Mouse (Mus musculus) limb, embryonic 11.5 days (tissue): ENCODE results near the gene Psg28. TPM values are rescaled to one million over a fixed set of nuclear protein-coding genes. Genes with fewer than 3 reads are reported as not detected.
"Not testable (repeated sequence)": the region's sequence is repeated elsewhere in the genome, so short reads cannot be mapped to it uniquely, and the experiment has no call there.

ENCODE experiments used
- ATAC-seq: fragments of 200-750 bp; cut with Nextera tagmentation; 2 replicates; pipeline ENCODE4 v1.8.0; 2017; ENCODE audit warnings: low read depth; ENCODE audit not compliant: insufficient number of reproducible peaks, low FRiP score, low TSS enrichment
- DNase-seq: peaks from one replicate; pipeline ENCODE4 v3.0.0-alpha.2; 2015; ENCODE audit warnings: low spot score
- H3K27ac ChIP-seq: fragments of 300-500 bp; sonication (generic); replicated peaks from 2 replicates; pipeline ENCODE4 v1.5.1; 2014; ENCODE audit warnings: low read depth, mild to moderate bottlenecking, low read length
- H3K27me3 ChIP-seq: fragments of 300-500 bp; sonication (generic); 2 replicates; pipeline ENCODE4 v1.6.1; 2014; ENCODE audit warnings: mild to moderate bottlenecking, low read length, mixed read lengths; ENCODE audit not compliant: control insufficient read depth, insufficient read depth
- H3K36me3 ChIP-seq: fragments of 300-500 bp; sonication (generic); 2 replicates; pipeline ENCODE4 v1.6.1; 2014; ENCODE audit warnings: mild to moderate bottlenecking, low read length, moderate library complexity, mixed read lengths; ENCODE audit not compliant: control insufficient read depth, insufficient read depth
- H3K4me1 ChIP-seq: fragments of 300-500 bp; sonication (generic); 2 replicates; pipeline ENCODE4 v1.6.1; 2014; ENCODE audit warnings: low read length, mixed read lengths; ENCODE audit not compliant: control insufficient read depth, insufficient read depth
- H3K4me2 ChIP-seq: fragments of 300-500 bp; sonication (generic); 2 replicates; pipeline ENCODE4 v1.6.1; 2014; ENCODE audit warnings: low read depth, mild to moderate bottlenecking, moderate library complexity; ENCODE audit not compliant: severe bottlenecking
- H3K4me3 ChIP-seq: fragments of 300-500 bp; sonication (generic); 2 replicates; pipeline ENCODE4 v1.5.1; 2014; ENCODE audit warnings: low read depth, low read length
- H3K9ac ChIP-seq: fragments of 300-500 bp; sonication (generic); 2 replicates; pipeline ENCODE4 v1.6.1; 2014; ENCODE audit warnings: mild to moderate bottlenecking, low read length
- H3K9me3 ChIP-seq: fragments of 300-500 bp; sonication (generic); 2 replicates; pipeline ENCODE4 v1.6.1; 2016; ENCODE audit warnings: low read length; ENCODE audit not compliant: control insufficient read depth
- WGBS: fragments of 180-500 bp; shearing (Covaris S2); extraction: QIAGEN DNeasy Blood & Tissue Kit; methylation state at CpG from one replicate; pipeline ENCODE4 v1.1.7; 2014; 5-methylcytosine and 5-hydroxymethylcytosine counted together
- microRNA-seq: library from miRNA; unstranded; fragments of <30 nt; microRNA quantifications from one replicate; pipeline ENCODE4, GENCODE M21; 2016
- polyA plus RNA-seq: library from polyadenylated mRNA; unstranded; fragments of >200 nt; fragmentation: Nextera tagmentation; extraction: Ambion mirVana; gene quantifications from 2 replicates; pipeline ENCODE4 v1.2.1, GENCODE M21; 2014

Psg28 gene
- not detected in 2 replicates for polyA plus RNA-seq

DNA sequence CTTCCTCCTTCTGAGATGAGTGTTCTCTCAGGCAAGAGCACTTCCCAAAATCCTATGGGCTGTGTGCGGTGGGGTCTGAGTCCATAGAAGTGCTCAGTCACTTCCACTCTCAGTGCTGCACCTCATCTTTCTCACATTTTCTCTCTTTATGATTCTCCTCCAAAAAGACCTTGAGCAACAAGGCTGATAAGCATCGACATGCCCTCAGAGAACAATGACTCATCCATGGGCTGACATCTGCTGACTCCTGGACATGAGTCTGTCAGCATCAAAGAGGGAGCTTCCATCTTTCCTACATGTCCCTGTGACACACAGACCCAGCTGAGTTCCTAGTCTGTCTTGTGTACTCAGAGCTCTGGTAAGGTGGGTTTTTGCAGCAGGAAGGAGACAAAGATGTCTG is at the start of gene Psg28:
Gene Psg28 (minus strand): TSS at position 101 of the 400 bp plus-strand sequence.
- 76% methylated on average over 2 of the region's 2 CpGs for WGBS
- H3K27ac ChIP-seq, H3K36me3 ChIP-seq, H3K4me2 ChIP-seq, H3K4me1 ChIP-seq, H3K9ac ChIP-seq, DNase-seq, H3K4me3 ChIP-seq, H3K9me3 ChIP-seq, H3K27me3 ChIP-seq, ATAC-seq: not testable (repeated sequence)

DNA sequence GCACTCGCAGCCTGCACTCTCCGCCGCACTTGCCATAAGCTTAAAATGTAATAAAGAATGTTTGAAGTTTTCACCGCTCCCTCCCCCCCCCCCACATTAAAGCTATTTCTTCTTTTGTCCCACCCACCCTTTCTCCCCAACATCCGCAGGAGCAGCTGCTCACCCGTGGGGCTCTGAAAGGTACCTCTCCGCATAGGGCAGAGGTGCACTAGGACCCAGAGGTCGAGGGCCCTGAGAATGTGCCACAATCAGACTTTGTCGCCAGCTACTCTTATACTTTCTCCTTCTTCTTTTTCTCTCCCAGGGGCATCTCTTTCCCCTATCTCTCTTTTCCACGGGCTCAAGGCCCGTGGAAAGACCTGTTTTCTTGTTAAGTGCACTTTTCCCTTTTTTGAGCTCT is 28.4 kb downstream of the Psg28 start:
- no peaks in the 10 kb centered on the region for H3K27me3 ChIP-seq
- H3K4me3 ChIP-seq: no peak overlapping the region
- peaks cover 8% of the 10 kb centered on the region for H3K9me3 ChIP-seq
- ATAC-seq: no peak
- H3K4me2 ChIP-seq: no peak overlapping the region
- 42% methylated on average over 11 of the region's 11 CpGs for WGBS
- DNase-seq: no peak
- H3K36me3 ChIP-seq: no peaks in the 10 kb centered on the region
- H3K4me1 ChIP-seq: no peaks in the 10 kb centered on the region
- H3K9ac ChIP-seq: no peak overlapping the region
- H3K27ac ChIP-seq: no peak overlapping the region

DNA sequence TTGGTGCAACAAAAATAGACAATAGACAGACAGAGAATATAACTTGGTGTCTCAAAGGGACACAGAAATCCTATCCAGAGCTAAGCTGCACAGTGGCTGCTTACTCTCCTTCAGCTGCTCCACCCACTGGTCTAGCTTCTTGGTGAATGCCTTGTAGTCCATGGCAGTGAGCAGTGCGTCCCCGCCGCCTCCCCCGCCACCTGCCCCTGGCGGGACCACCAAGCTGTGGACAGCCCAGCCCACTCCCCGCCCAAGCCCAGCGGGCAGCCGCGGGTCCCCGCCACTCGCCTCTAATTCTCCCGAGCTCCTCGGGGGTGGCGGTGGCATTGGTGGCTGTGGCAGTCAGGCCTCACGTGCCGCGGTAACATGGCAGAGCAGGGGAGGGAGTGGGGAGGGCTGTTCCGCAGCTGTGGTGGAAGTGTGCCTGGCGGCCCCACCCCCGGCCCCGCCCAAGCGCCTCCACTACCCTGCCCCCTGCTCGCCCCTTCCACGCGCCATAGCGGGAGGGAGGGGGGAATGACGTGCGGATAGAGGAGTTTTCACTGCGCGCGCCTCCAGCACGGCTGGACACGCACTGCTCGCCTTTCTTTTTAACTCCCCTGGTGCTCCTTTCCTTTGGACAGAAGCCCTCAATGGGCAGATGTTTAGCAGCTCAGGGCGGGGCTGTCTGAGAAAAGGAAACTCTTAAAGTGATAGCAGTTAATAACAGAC is 29.2 kb downstream of the Psg28 start:
- no peak overlapping the region for H3K4me3 ChIP-seq
- H3K27me3 ChIP-seq: no peaks in the 10 kb centered on the region
- WGBS: 31% methylated on average over 29 of the region's 35 CpGs
- no peak overlapping the region for H3K9ac ChIP-seq
- H3K36me3 ChIP-seq: no peaks in the 10 kb centered on the region
- no peaks in the 10 kb centered on the region for H3K4me1 ChIP-seq
- H3K27ac ChIP-seq: no peak overlapping the region
- ATAC-seq (no peak), DNase-seq (no peak)
- H3K4me2 ChIP-seq: no peak overlapping the region
- peaks cover 8% of the 10 kb centered on the region for H3K9me3 ChIP-seq

DNA sequence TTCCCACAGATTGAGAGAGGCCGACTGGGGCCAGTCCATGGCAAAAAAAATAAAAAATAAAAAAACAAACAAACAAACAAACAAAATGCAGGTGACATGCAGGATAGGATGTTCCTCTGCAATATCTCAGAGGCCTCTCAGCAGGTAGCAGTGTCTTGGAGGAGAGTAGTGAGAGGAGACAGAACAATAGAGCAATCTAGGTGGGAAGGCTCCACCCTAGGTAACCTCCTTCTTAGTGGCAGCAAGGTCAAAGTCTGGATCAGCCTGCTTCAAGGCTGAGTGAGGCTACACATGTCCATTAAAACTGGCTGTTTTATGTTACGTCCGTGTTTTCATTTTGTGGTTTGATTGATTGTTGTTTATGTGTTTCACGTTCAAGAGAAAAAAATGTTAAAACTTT is 40.4 kb downstream of the Psg28 start:
- DNase-seq, H3K9ac ChIP-seq, H3K27me3 ChIP-seq, H3K9me3 ChIP-seq, H3K4me1 ChIP-seq, H3K27ac ChIP-seq, H3K4me3 ChIP-seq, ATAC-seq, H3K36me3 ChIP-seq, H3K4me2 ChIP-seq: not testable (repeated sequence)
- 87% methylated on average over 4 of the region's 4 CpGs for WGBS

DNA sequence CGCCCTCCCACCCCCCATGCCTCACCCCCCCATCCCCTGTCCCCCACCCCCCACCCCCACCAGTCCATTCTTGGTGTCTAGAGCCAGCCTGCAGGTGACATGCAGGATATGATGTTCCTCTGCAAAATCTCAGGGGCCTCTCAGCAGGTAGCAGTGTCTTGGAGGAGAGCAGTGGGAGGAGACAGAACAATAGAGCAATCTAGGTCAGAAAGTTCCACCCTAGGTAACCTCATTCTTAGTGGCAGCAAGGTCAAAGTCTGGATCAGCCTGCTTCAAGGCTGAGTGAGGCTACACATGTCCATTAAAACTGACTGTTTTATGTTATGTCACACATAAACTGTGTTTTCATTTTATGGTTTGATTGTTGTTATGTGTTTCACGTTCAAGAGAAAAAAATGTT is 53.5 kb downstream of the Psg28 start:
- peaks cover 7% of the 10 kb centered on the region for H3K9me3 ChIP-seq

More for the DNA sequence above, 53.5 kb downstream of the Psg28 start:
- ATAC-seq (no peak), DNase-seq (no peak)
- H3K4me2 ChIP-seq: no peak overlapping the region
- H3K36me3 ChIP-seq: no peaks in the 10 kb centered on the region
- WGBS: 79% methylated on average over 1 of the region's 2 CpGs
- no peaks in the 10 kb centered on the region for H3K27me3 ChIP-seq
- no peak overlapping the region for H3K27ac ChIP-seq
- H3K4me3 ChIP-seq: no peak overlapping the region
- H3K4me1 ChIP-seq: no peaks in the 10 kb centered on the region
- no peak overlapping the region for H3K9ac ChIP-seq

Small RNA genes lying within 50 kb of the gene (microRNA-seq; reads per million reads assigned to microRNA genes)
- not detected for gene Gm24715

Other genes with a start within 250 kb of the Psg28 start
- not detected in 2 replicates for gene Mill1, start 186.7 kb downstream of the Psg28 start, polyA plus RNA-seq
- gene Psg18, start 77.0 kb downstream of the Psg28 start, polyA plus RNA-seq: not detected in 2 replicates
- not detected in 2 replicates for gene Psg26, start 52.1 kb upstream of the Psg28 start, polyA plus RNA-seq
- not detected in 2 replicates for gene Psg25, start 100.2 kb upstream of the Psg28 start, polyA plus RNA-seq
- gene Psg27, start 135.3 kb upstream of the Psg28 start, polyA plus RNA-seq: not detected in 2 replicates
- gene Psg23, start 184.5 kb upstream of the Psg28 start, polyA plus RNA-seq: not detected in 2 replicates
- gene Psg21, start 224.7 kb upstream of the Psg28 start, polyA plus RNA-seq: not detected in 2 replicates